Mouse (Mus musculus): ENCODE measurements around the gene Pdrg1.

DNA sequence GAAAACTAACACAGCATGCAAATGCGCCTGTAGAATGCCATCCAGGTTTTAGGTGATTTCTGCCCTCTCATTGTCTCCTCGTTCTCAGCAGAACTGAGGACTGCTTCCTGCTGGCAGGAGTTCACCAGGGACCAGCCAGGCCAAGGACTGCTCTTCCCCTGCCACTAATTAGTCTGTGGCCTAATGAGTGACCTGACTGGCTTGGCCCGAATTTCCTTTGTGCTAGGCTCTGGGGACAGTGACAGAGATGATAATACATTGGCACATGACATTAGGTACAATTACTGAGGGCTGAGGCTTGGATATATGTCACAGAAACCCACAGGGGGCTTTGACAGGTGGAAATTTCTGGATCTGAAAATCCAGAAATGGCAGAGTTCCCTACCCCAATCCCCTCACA, 38.2 kb downstream of the Pdrg1 start:
- TF ChIP-seq CTCF (IDR thresholded peaks at IDR 0.05; ENCODE audit: low read depth): no peak
- no peak for TF ChIP-seq EP300 (IDR thresholded peaks at IDR 0.05; ENCODE audit: low read depth)
